Mouse (Mus musculus) adrenal gland, adult 2 months (tissue): ENCODE data around the gene Slc5a2. TPM values are rescaled to one million over a fixed set of nuclear protein-coding genes. Genes with fewer than 3 reads are reported as not detected.

Experiments
- DNase-seq: peaks from one replicate; pipeline ENCODE4 v3.0.0; 2021
- long read RNA-seq: library from polyadenylated mRNA; stranded (forward); transcript quantifications from one replicate; pipeline ENCODE4 v2.0.0, GENCODE M21; 2021
- polyA plus RNA-seq: library from polyadenylated mRNA; depleted of rRNA; stranded (reverse); fragments of >200 nt; gene quantifications from 2 replicates; pipeline ENCODE4 v1.2.3, GENCODE M21; 2012; rRNA removed
- total RNA-seq, 2 experiments: library from RNA; stranded (reverse); gene quantifications; 2 replicates each; pipeline ENCODE4 v1.2.3; 2021

Slc5a2 gene
- total RNA-seq = under 1 TPM in 1 of 2 experiments, not detected in 1; 0.17 TPM
- polyA plus RNA-seq = not detected in 2 replicates
- long read RNA-seq = 0 reads

GRCm38 (mm10) chr7:128265411-128265810 is at the start of gene Slc5a2:
TSS of gene Slc5a2 (plus strand) at chr7:128265657.
- DNase-seq = no peak

- no peak for DNase-seq
These were observed 45.5 kb upstream of the Slc5a2 start for GRCm38 (mm10) chr7:128219952-128220351.

DNA sequence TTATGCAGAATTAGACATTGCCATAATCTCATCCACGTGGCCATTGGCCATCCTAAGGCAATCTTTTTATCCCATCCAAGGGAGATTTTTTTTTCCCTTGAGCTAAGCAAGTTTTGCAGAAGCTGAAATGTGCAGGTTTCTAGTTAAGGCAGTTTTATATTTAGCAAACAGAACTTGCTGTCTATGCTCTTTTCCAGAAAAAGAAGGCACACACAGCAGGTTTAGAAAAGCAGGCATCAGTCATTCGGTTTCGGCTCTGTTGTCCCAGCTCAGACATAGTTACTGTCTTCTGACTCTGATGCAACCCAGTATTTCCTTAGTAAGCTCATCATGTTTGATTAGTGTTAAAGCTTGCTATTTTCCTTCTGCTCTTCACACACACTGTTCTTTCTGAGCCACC is 44.5 kb upstream of the Slc5a2 start:
- no peak for DNase-seq

DNA sequence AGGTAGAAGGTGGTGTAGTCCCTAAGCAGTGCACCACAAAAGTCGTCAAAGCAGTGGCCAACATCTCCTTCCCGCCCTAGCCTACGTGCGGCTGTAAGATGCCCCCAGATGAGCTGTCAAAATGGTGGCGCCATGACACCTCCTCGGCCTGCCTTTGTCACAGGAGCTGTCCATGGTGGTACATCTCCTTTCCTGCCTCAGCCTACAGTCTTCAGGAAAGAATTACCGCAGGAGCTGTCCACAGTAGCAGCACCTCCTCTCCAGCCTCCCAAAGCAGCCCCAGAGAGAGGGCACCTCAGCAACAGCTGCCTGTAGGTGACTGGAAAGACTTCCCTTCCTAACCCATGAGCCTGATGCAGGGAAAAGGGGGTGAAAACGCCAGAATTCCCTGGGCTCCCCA is 33.7 kb upstream of the Slc5a2 start:
- no peak for DNase-seq

GRCm38 (mm10) chr7:128234796-128235195 is 30.7 kb upstream of the Slc5a2 start:
- DNase-seq = no peak

DNA sequence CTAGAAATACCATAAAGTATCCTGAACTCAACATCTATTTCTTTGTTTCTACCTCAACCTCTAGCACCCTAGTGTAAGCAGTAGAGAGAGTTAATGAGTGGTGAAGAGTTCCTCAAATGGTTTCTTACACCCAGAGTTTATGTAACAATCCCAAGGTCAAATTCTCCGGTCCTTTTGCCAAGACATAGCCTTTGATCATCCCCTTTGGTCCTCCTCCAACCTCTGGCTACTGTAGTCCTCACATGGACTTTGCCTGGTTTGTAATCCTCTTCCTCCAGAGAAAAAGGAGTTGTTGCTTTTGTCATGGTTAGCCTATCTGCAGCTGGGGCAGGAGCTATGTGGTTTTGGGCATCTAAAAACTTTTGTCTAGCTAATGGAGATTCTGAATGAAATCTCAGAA is 30.0 kb upstream of the Slc5a2 start:
- peak; percentile 40 for DNase-seq

DNA sequence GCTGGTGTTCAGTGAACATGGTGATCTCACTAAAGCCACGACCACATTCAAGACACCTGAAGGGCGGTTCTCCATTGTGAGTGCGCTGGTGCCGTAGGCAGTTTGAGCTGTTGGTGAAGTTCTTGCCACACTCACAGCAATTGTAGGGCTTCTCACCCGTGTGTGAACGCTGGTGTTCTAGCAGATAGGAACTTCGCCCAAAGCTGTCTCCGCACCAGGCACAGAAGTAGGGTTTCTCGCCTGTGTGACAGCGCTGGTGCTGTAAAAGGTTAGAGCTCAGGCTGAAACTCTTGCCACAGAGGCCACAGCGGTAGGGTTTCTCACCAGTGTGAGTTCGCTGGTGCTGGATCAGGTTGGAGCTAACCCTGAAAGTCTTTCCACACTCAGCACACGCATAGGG is 29.0 kb upstream of the Slc5a2 start:
- no peak for DNase-seq

DNA sequence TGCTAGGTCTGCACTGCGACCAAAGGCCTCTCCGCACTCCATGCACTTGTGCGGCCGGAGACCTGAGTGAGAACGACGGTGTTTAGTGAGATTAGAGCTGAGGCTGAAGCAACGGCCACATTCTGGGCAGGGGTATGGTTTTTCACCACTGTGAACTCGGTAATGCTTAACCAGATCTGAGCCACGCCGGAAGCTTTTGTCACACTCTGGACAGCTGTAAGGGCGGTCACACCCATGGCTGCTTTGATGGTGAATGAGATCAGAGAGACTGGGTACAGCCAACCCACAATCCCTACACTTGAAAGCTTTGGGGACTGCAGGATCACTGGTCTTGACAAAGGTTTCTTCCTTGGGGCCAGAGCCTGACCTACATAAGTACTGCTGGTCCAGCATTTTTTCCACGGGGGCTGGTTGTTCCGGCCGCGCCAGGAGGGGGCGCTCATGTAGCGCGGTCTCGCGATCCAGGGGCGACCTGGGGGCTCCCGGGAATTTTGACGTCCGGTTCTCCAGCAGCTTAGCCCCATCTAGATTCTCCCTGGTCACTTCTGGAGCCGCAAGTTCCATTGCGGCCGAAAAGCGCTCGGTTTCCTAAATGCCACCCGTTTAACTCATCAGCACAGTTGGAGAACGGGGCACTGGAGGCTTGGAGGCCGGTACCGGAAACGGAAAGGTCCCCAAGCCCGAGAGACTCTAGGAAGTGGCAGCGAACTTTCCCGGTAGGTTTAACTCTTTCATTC is 28.4 kb upstream of the Slc5a2 start, which contains the start of gene Armc5:
Armc5 (plus strand) TSS at position 487 of the 737 bp plus-strand sequence.
- DNase-seq = peak; percentile 90

DNA sequence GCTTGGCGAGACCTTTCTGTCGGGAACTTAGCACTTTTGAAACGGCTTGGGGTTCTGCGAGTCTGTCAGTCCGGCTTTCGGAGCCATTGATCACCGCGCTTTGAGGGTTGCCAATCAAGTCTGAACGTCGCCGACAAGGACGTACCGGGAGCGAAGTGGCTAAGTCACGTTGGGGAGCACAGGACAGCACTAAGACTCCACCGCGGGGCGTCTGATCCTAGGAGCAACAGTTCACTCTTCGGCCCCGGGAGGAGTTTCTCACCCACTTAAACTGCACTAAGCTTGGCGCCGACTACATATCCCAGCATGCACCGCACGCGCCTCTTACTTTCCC is 27.9 kb upstream of the Slc5a2 start:
- no peak for DNase-seq

GRCm38 (mm10) chr7:128237927-128238778 is 27.3 kb upstream of the Slc5a2 start, which contains the start of gene 9130023H24Rik:
TSS of gene 9130023H24Rik (minus strand) at chr7:128238031.
- peak; percentile 100 for DNase-seq

GRCm38 (mm10) chr7:128238991-128239390 is 26.5 kb upstream of the Slc5a2 start:
- no peak for DNase-seq

- no peak for DNase-seq
These were observed 25.2 kb upstream of the Slc5a2 start for GRCm38 (mm10) chr7:128240131-128240784.

DNA sequence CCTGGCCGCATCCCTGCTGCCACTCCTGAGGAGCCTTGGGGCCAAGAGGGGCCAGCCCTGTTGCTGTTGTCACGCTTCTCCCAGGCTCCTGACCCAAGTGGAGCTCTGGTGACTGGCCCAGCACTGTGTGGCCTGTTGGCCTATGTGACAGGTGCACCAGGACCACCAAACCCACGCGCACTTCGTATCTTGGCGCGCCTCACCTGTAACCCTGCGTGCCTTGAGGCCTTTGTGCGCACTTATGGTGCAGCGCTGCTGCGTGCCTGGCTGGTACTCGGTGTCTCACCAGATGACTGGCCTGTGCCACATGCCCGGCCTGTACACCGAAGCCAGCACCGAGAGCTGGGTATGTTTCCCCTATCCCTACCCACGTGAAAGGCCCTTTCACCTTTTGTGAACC is 23.1 kb upstream of the Slc5a2 start:
- DNase-seq = no peak

DNA sequence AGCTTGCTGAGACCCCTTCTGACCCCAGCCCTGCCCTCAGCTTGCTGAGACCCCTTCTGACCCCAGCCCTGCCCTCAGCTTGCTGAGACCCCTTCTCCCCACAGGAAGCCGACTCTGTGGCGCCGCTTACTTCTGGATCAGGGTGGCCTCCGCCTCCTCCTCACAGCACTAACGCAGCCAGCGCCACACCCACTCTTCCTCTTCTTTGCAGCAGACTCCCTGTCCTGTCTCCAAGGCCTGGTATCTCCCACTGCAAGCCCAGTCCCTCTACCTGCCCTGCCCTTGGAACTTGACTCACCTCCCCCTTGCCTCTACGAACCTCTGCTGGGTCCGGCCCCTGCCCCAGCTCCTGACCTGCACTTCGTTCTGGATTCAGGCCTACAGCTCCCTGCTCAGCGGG is 21.5 kb upstream of the Slc5a2 start:
- DNase-seq = no peak

GRCm38 (mm10) chr7:128244410-128245025 is 20.9 kb upstream of the Slc5a2 start:
- DNase-seq = no peak

DNA sequence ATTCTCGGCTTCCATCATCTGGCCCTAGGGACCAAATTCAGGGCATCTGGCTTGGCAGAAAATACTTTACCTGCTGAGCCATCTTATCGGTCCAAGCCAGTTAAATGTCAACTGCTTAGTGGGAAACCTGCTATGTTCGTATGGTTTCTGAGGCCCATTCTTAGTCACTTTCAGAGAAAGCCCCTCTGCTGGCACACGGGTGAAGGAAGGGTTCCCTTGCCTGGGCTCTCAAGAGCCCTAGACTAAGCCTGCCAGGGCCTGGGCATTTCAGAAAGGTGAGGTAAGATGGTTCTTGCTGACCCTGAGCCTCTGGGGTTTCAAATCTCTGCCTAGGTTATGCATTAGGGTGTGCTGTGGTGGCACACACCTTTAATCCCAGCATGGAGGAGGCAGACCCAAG is 19.9 kb upstream of the Slc5a2 start:
- no peak for DNase-seq

GRCm38 (mm10) chr7:128246496-128247391 is 18.7 kb upstream of the Slc5a2 start, which contains the start of gene Tgfb1i1:
TSS of gene Tgfb1i1 (plus strand) at chr7:128246812.
- peak; percentile 58 for DNase-seq

- peak; percentile 85 for DNase-seq
These were observed 18.0 kb upstream of the Slc5a2 start for GRCm38 (mm10) chr7:128247443-128247842.

DNA sequence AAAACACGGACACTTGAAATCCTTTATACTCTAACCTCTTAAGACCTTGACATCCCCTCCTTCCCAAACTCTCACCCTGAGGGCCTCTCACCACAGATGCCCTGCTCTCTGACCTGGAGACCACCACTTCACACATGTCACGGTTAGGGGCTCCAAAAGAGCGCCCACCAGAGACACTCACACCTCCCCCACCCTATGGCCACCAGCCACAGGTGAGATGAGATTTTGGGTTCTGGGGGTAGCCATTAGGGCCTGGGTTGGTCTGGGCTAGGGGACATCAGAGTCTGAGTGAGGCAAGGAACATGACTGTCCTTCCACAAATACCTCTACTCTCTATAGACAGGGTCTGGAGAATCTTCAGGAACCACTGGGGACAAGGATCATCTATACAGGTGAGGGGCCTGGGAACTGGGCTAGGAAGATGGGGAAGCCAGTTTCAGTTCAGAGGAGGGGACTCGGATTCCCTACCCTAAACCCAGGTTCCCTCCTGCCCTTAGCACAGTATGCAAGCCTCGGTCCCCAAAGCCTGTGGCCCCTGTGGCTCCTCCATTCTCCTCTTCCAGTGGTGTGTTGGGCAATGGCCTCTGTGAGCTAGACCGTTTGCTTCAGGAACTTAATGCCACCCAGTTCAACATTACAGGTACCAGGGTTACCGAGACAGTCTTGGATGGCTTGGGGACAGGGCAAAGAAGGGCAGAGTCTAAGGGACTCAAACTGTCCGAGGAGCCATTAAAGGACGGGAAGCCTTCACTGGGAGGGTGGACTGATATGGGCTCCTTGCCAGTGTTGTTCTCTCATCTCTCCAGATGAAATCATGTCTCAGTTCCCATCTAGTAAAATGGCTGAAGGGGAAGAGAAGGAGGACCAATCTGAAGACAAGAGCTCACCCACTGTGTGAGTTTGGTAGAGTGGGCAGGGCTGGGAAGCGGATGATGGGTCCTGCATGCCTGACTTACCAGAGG is 17.1 kb upstream of the Slc5a2 start:
- no peak for DNase-seq

DNA sequence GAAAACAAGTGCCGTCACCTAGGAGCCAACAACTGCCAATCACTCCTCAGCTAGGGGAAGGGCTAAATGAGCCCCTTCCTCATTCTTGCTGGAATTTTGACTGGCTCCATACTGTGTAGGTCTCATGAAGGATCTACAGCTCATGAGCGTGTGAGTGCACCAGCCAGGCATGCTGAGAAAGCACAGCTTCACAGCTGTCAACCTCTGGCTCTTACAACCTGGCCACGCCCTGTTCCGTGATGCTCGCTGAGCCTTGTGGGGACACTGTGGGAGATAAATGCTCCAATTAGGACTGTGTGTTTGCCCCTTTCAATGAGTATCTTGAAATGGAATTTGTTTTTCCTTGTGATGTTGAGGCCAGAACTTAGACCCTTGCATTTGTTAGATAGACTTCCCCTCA is 15.5 kb upstream of the Slc5a2 start:
- DNase-seq = no peak
